Mouse (Mus musculus) left cerebral cortex, adult 2 months (tissue): ENCODE measurements around the gene Ssna1. TPM values are rescaled to one million over a fixed set of nuclear protein-coding genes. Genes with fewer than 3 reads are reported as not detected.
A peak's percentile ranks its signal among the peaks of the same experiment; 100 is the strongest.

Experiments used
- DNase-seq, 2 experiments: peaks; one replicate each; pipeline ENCODE4 v3.0.0; 2021 to 2022; ENCODE audit warnings: low spot score in 2 of 2, mixed read lengths in 1 of 2; ENCODE audit errors: extremely low spot score in 1 of 2
- H3K27ac ChIP-seq: fragments of 200-600 bp; 2 replicates; pipeline ENCODE4 v1.8.1; 2022
- H3K4me3 ChIP-seq: fragments of 200-600 bp; 2 replicates; pipeline ENCODE4 v1.8.1; 2022
- CTCF ChIP-seq: fragments of 200-600 bp; IDR thresholded peaks from 2 replicates; pipeline ENCODE4 v1.8.1; 2022; ENCODE audit warnings: antibody characterized with exemption, mild to moderate bottlenecking, moderate library complexity
- intact Hi-C: fragments of 180-260 bp; cut with DNase I; formaldehyde crosslinking; loops from one replicate; pipeline ENCODE4 v1.15.1; 2025
- total RNA-seq, 2 experiments: library from RNA; stranded (reverse); gene quantifications; 2 replicates each; pipeline ENCODE4 v1.2.3; 2021

Gene Ssna1
- total RNA-seq, 2 experiments from 2014 or later, result 65.6 to 65.9 TPM

- no peak for DNase-seq
- no peak overlapping the region for H3K27ac ChIP-seq
- no peak for TF ChIP-seq CTCF
- intact Hi-C loops, result no loop called here
- H3K4me3 ChIP-seq, result no peak overlapping the region
These were observed 16.6 kb upstream of the Ssna1 start for GRCm38 (mm10) chr2:25288734-25289345.

- no peak for DNase-seq
- peak within 1 kb of the TSS; percentile 36 for H3K27ac ChIP-seq
These were observed 15.8 kb upstream of the Ssna1 start, which contains the start of gene Tmem210 for GRCm38 (mm10) chr2:25287927-25288649. Tmem210 (plus strand) TSS chr2:25288145.

GRCm38 (mm10) chr2:25286837-25287636, 14.8 kb upstream of the Ssna1 start:
- TF ChIP-seq CTCF, result no peak
- Histone ChIP-seq H3K4me3 (no peak overlapping the region), H3K27ac (peak overlapping the region; percentile 36; the same call in 1 of the 2 replicates)
- intact Hi-C loops, result no loop called here
- no peak for DNase-seq

More at GRCm38 (mm10) chr2:25287927-25288649, 15.8 kb upstream of the Ssna1 start, which contains the start of gene Tmem210:
- intact Hi-C loops, result no loop called here
- no peak within 1 kb of the TSS for H3K4me3 ChIP-seq
- TF ChIP-seq CTCF, result no peak

- no peak for TF ChIP-seq CTCF
- intact Hi-C loops, result no loop called here
- no peak overlapping the region for H3K27ac ChIP-seq
- H3K4me3 ChIP-seq, result no peak overlapping the region
- no peak for DNase-seq
These were observed 14.1 kb upstream of the Ssna1 start for GRCm38 (mm10) chr2:25286314-25286713.

- TF ChIP-seq CTCF, result no peak
- H3K27ac ChIP-seq, result no peak overlapping the region
- intact Hi-C loops, result no loop called here
- DNase-seq, result no peak
- no peak overlapping the region for H3K4me3 ChIP-seq
These were observed 13.3 kb upstream of the Ssna1 start for GRCm38 (mm10) chr2:25285551-25285950.

- DNase-seq, result peak; percentile 73
- intact Hi-C loops, result loop anchor here (1.0 kb wide), 1 partner anchor 49 kb away; no protein-coding TSS in a partner anchor
- Histone ChIP-seq H3K4me3 (no peak overlapping the region), H3K27ac (no peak overlapping the region)
- peak; percentile 84 for TF ChIP-seq CTCF
These were observed 7.0 kb upstream of the Ssna1 start for GRCm38 (mm10) chr2:25278928-25279882.

GRCm38 (mm10) chr2:25273010-25273409, 772 bp upstream of the Ssna1 start:
- intact Hi-C loops, result loop anchor here (2.0 kb wide), 1 partner anchor 60 kb away; the partner anchor contains the start of gene Man1b1
- DNase-seq, result no peak
- peak overlapping the region; percentile 89 for H3K27ac ChIP-seq

GRCm38 (mm10) chr2:25272515-25272914, 277 bp upstream of the Ssna1 start:
- Histone ChIP-seq H3K4me3 (peak overlapping the region; percentile 91), H3K27ac (peak overlapping the region; percentile 89)
- TF ChIP-seq CTCF, result no peak
- intact Hi-C loops, result loop anchor here (1.0 to 2.0 kb wide), 2 partner anchors 17 to 60 kb away; partner anchors contain the start of genes Man1b1 and Tmem203
- no peak for DNase-seq

More at GRCm38 (mm10) chr2:25273010-25273409, 772 bp upstream of the Ssna1 start:
- H3K4me3 ChIP-seq, result peak overlapping the region; percentile 91
- TF ChIP-seq CTCF, result no peak

- H3K4me3 ChIP-seq, result no peak overlapping the region
- intact Hi-C loops, result no loop called here
These were observed 4.4 kb downstream of the Ssna1 start for GRCm38 (mm10) chr2:25267746-25268309.

GRCm38 (mm10) chr2:25267241-25267640, 5.0 kb downstream of the Ssna1 start:
- Histone ChIP-seq H3K4me3 (no peak overlapping the region), H3K27ac (peak overlapping the region; percentile 85)
- no peak for DNase-seq
- intact Hi-C loops, result no loop called here
- TF ChIP-seq CTCF, result no peak

More at GRCm38 (mm10) chr2:25267746-25268309, 4.4 kb downstream of the Ssna1 start:
- no peak for TF ChIP-seq CTCF
- peak overlapping the region; percentile 85 for H3K27ac ChIP-seq
- no peak for DNase-seq
